Mouse (Mus musculus) CH12.LX (cell line): ENCODE data around the gene Creb3. TPM values are rescaled to one million over a fixed set of nuclear protein-coding genes. Genes with fewer than 3 reads are reported as not detected.

Experiments used
- DNase-seq: peaks from one replicate; pipeline ENCODE4 v3.0.0-alpha.2; 2013; ENCODE audit errors: extremely low read depth
- H3K27ac ChIP-seq: 2 replicates; pipeline ENCODE4 v1.5.1; 2012; ENCODE audit warnings: low read depth, mild to moderate bottlenecking, control low read depth, moderate library complexity; ENCODE audit not compliant: insufficient read depth
- H3K27me3 ChIP-seq: replicated peaks from 2 replicates; pipeline ENCODE3; 2012; ENCODE audit warnings: inconsistent platforms
- H3K36me3 ChIP-seq, 2 experiments: replicated peaks in 1 of 2; 2 replicates each; pipeline versions ENCODE3 to v1.6.1; 2012; ENCODE audit warnings: inconsistent platforms in 1 of 2, low read length in 1 of 2, mild to moderate bottlenecking in 1 of 2, mixed read lengths in 1 of 2, moderate library complexity in 1 of 2; ENCODE audit not compliant: control insufficient read depth in 1 of 2, insufficient read depth in 1 of 2
- H3K4me1 ChIP-seq, 2 experiments: 2 replicates each; pipeline ENCODE4 v1.6.1; 2012; ENCODE audit warnings: inconsistent platforms in 1 of 2, moderate library complexity in 1 of 2; ENCODE audit not compliant: insufficient read depth in 2 of 2, control insufficient read depth in 1 of 2
- H3K4me2 ChIP-seq: 2 replicates; pipeline ENCODE4 v1.6.1; 2012; ENCODE audit warnings: low read depth, mild to moderate bottlenecking, control low read depth; ENCODE audit not compliant: poor library complexity, insufficient read depth, severe bottlenecking
- H3K4me3 ChIP-seq, 3 experiments: fragments of 150-350 bp in 1 of 3; sonication (generic) in 1 of 3; replicated peaks in 1 of 3; 2 replicates each; pipeline versions ENCODE3 to v1.5.1; 2011 to 2012; ENCODE audit warnings: low read depth in 2 of 3, low read length in 2 of 3, mild to moderate bottlenecking in 2 of 3, moderate library complexity in 2 of 3, control low read depth in 1 of 3, improper control_type of control experiment in 1 of 3, inconsistent platforms in 1 of 3, mixed read lengths in 1 of 3; ENCODE audit not compliant: poor library complexity in 1 of 3
- H3K79me2 ChIP-seq: replicated peaks from 2 replicates; pipeline ENCODE4 v1.6.1; 2012; ENCODE audit warnings: mild to moderate bottlenecking, moderate library complexity; ENCODE audit not compliant: control insufficient read depth, poor library complexity, insufficient read depth, severe bottlenecking; ENCODE audit errors: extremely low read depth
- H3K9ac ChIP-seq: 2 replicates; pipeline ENCODE4 v1.6.1; 2012; ENCODE audit warnings: low read depth, mild to moderate bottlenecking, control low read depth, moderate library complexity; ENCODE audit not compliant: insufficient read depth
- H3K9me3 ChIP-seq: replicated peaks from 2 replicates; pipeline ENCODE3; 2012; ENCODE audit warnings: low read length, inconsistent platforms, mixed read lengths
- E2F4 ChIP-seq: IDR thresholded peaks from 2 replicates; pipeline ENCODE4 v1.6.1; 2011; ENCODE audit warnings: low read depth, low read length, improper control_type of control experiment; ENCODE audit not compliant: insufficient replicate concordance
- ELF1 ChIP-seq: IDR thresholded peaks from 2 replicates; pipeline ENCODE4 v1.6.1; 2014; ENCODE audit warnings: low read depth, mild to moderate bottlenecking, inconsistent platforms, low read length, improper control_type of control experiment
- IRF4 ChIP-seq: IDR thresholded peaks from 2 replicates; pipeline ENCODE4 v1.6.1; 2014; ENCODE audit warnings: low read depth, mild to moderate bottlenecking, inconsistent platforms, low read length, improper control_type of control experiment
- JUND ChIP-seq: conservative IDR thresholded peaks from 2 replicates; pipeline ENCODE4 v1.6.1; 2011; ENCODE audit warnings: low read depth, low read length, improper control_type of control experiment
- KAT2A ChIP-seq: IDR thresholded peaks from 2 replicates; pipeline ENCODE4 v1.6.1; 2012; ENCODE audit warnings: low read length, improper control_type of control experiment, inconsistent platforms; ENCODE audit not compliant: insufficient replicate concordance
- MXI1 ChIP-seq: IDR thresholded peaks from 2 replicates; pipeline ENCODE4 v1.6.1; 2011; ENCODE audit warnings: mild to moderate bottlenecking, low read depth, low read length, improper control_type of control experiment
- PAX5 ChIP-seq: IDR thresholded peaks from 2 replicates; pipeline ENCODE4 v1.6.1; 2012; ENCODE audit warnings: low read length, inconsistent platforms, mixed read lengths
- RAD21 ChIP-seq: IDR thresholded peaks from 2 replicates; pipeline ENCODE4 v1.6.1; 2011; ENCODE audit warnings: low read depth, mild to moderate bottlenecking, low read length, improper control_type of control experiment, moderate library complexity
- RCOR1 ChIP-seq: conservative IDR thresholded peaks from 2 replicates; pipeline ENCODE4 v1.6.1; 2012; ENCODE audit warnings: low read depth, mild to moderate bottlenecking, inconsistent platforms, low read length, improper control_type of control experiment
- SMC3 ChIP-seq: IDR thresholded peaks from 2 replicates; pipeline ENCODE4 v1.6.1; 2011; ENCODE audit warnings: low read depth, low read length, improper control_type of control experiment
- TBP ChIP-seq: conservative IDR thresholded peaks from 2 replicates; pipeline ENCODE4 v1.6.1; 2011; ENCODE audit warnings: low read depth, low read length, improper control_type of control experiment
- TCF12 ChIP-seq: IDR thresholded peaks from 2 replicates; pipeline ENCODE4 v1.6.1; 2014; ENCODE audit warnings: low read depth, mild to moderate bottlenecking, inconsistent platforms, low read length, improper control_type of control experiment
- UBTF ChIP-seq: IDR thresholded peaks from 2 replicates; pipeline ENCODE4 v1.6.1; 2012; ENCODE audit warnings: low read depth, mild to moderate bottlenecking, inconsistent platforms, low read length, improper control_type of control experiment, moderate library complexity
- USF2 ChIP-seq: conservative IDR thresholded peaks from 2 replicates; pipeline ENCODE4 v1.6.1; 2011; ENCODE audit warnings: low read depth, low read length, improper control_type of control experiment
- ZC3H11A ChIP-seq: IDR thresholded peaks from 2 replicates; pipeline ENCODE4 v1.6.1; 2012; ENCODE audit warnings: low read depth, mild to moderate bottlenecking, inconsistent platforms, low read length, improper control_type of control experiment
- ZKSCAN1 ChIP-seq: IDR thresholded peaks from 2 replicates; pipeline ENCODE4 v1.6.1; 2012; ENCODE audit warnings: low read depth, inconsistent platforms, low read length, improper control_type of control experiment, borderline replicate concordance
- dilution Hi-C: fragments of 300-500 bp; cut with MboI; formaldehyde crosslinking; loops from 2 replicates; pipeline ENCODE4 v1.14.3; 2020; ENCODE audit warnings: low sequenced_read_pairs; ENCODE audit not compliant: extremely low pct_unique_long_range_greater_than_20kb, extremely low pct_ligation_motif_present
- in situ Hi-C: fragments of 300-500 bp; cut with MboI; formaldehyde crosslinking; loops from 3 replicates; pipeline ENCODE4 v1.14.3; 2019; ENCODE audit warnings: low sequenced_read_pairs, low pct_ligation_motif_present, low pct_unique_long_range_greater_than_20kb, mixed read lengths
- polyA plus RNA-seq: library from polyadenylated mRNA; unstranded; fragments of >175 nt; gene quantifications from 2 replicates; pipeline ENCODE4 v1.2.1, GENCODE M21; 2012; ENCODE audit warnings: low read depth; ENCODE audit not compliant: insufficient read length
- total RNA-seq, 2 experiments: library from RNA; depleted of rRNA; stranded (reverse); fragments of 300-350 nt in 1 of 2; fragments of >200 nt in 1 of 2; gene quantifications; 2 replicates each; pipeline ENCODE4 v1.2.3; 2012 to 2014

The Creb3 gene
- total and polyA plus RNA-seq, 3 experiments = 26.1 to 33.1 (median 32.9) TPM

- no peaks in the 10 kb centered on the region for H3K9me3 ChIP-seq
- in situ Hi-C loops = no loop called here
- peaks cover 7% of the 10 kb centered on the region for H3K79me2 ChIP-seq
- no peak for DNase-seq
- dilution Hi-C loops = no loop called here
- H3K4me3 ChIP-seq = no peak overlapping the region
- no peak overlapping the region for H3K9ac ChIP-seq
- H3K27ac ChIP-seq = no peak overlapping the region
- H3K27me3 ChIP-seq = no peaks in the 10 kb centered on the region
- no peak overlapping the region for H3K4me2 ChIP-seq
- no peak for TF ChIP-seq PAX5
- no peak for TF ChIP-seq TCF12
- no peak for TF ChIP-seq ELF1
- no peak for TF ChIP-seq UBTF
- TF ChIP-seq SMC3 = no peak
- no peak for TF ChIP-seq TBP
- TF ChIP-seq USF2 = no peak
- no peak for TF ChIP-seq ZKSCAN1
- TF ChIP-seq JUND = no peak
- TF ChIP-seq RAD21 = no peak
- TF ChIP-seq, all 38 proteins: peak for 0
- Histone ChIP-seq H3K4me1 (peaks cover 13 to 39% of the 10 kb centered on the region in 2 experiments), H3K36me3 (peaks cover 44 to 68% of the 10 kb centered on the region in 2 experiments)
Measured at GRCm38 (mm10) chr4:43581381-43581780, 19.2 kb downstream of the Creb3 start.

GRCm38 (mm10) chr4:43582241-43582640, 20.1 kb downstream of the Creb3 start:
- TF ChIP-seq JUND (no peak), ZC3H11A (no peak), IRF4 (no peak), MXI1 (no peak), KAT2A (no peak), SMC3 (no peak), TBP (no peak), E2F4 (no peak), PAX5 (no peak), RCOR1 (no peak)
- H3K9me3 ChIP-seq = no peaks in the 10 kb centered on the region
- in situ Hi-C loops (no loop called here), dilution Hi-C loops (no loop called here)
- H3K4me2 ChIP-seq = no peak overlapping the region
- H3K27ac ChIP-seq = no peak overlapping the region
- H3K9ac ChIP-seq = no peak overlapping the region
- H3K27me3 ChIP-seq = no peaks in the 10 kb centered on the region
- no peak for DNase-seq
- H3K4me1 ChIP-seq = peaks cover 4 to 30% of the 10 kb centered on the region in 2 experiments
- H3K79me2 ChIP-seq = peaks cover 3% of the 10 kb centered on the region
- H3K4me3 ChIP-seq = no peak overlapping the region
- H3K36me3 ChIP-seq = peaks cover 44 to 72% of the 10 kb centered on the region in 2 experiments
